Mouse (Mus musculus) forelimb bud, embryonic 11.5 days (tissue): ENCODE results near the gene Dnah17.

Source experiments
- DNase-seq: peaks from one replicate; pipeline ENCODE4 v3.0.0-alpha.2; 2012; ENCODE audit warnings: low read depth, low spot score

Gene Dnah17

GRCm38 (mm10) chr11:118143731-118144130 lies 13.3 kb upstream of the Dnah17 start:
- no peak for DNase-seq

GRCm38 (mm10) chr11:118142547-118143165 lies 12.2 kb upstream of the Dnah17 start:
- no peak for DNase-seq

GRCm38 (mm10) chr11:118140771-118141565 lies 10.5 kb upstream of the Dnah17 start:
- no peak for DNase-seq

- DNase-seq: no peak
Measured at GRCm38 (mm10) chr11:118138347-118138746, 7.9 kb upstream of the Dnah17 start.

GRCm38 (mm10) chr11:118136172-118136632 lies 5.8 kb upstream of the Dnah17 start:
- DNase-seq: no peak

- DNase-seq: no peak
Measured at GRCm38 (mm10) chr11:118135271-118135670, 4.8 kb upstream of the Dnah17 start.

- DNase-seq: no peak
Measured at GRCm38 (mm10) chr11:118133752-118134169, 3.3 kb upstream of the Dnah17 start.

- DNase-seq: no peak
Measured at GRCm38 (mm10) chr11:118133133-118133751, 2.8 kb upstream of the Dnah17 start.

- no peak for DNase-seq
Measured at GRCm38 (mm10) chr11:118132136-118132535, 1.7 kb upstream of the Dnah17 start.

GRCm38 (mm10) chr11:118129812-118130211 lies 622 bp downstream of the Dnah17 start:
- DNase-seq: no peak

GRCm38 (mm10) chr11:118121592-118121991 lies 8.8 kb downstream of the Dnah17 start:
- DNase-seq: no peak

GRCm38 (mm10) chr11:118118777-118119176 lies 11.7 kb downstream of the Dnah17 start:
- DNase-seq: no peak

GRCm38 (mm10) chr11:118114581-118115110 lies 15.8 kb downstream of the Dnah17 start:
- no peak for DNase-seq

- DNase-seq: no peak
Measured at GRCm38 (mm10) chr11:118113516-118114205, 16.8 kb downstream of the Dnah17 start.

- DNase-seq: peak; percentile 84
Measured at GRCm38 (mm10) chr11:118104001-118104400, 26.4 kb downstream of the Dnah17 start.

- DNase-seq: no peak
Measured at GRCm38 (mm10) chr11:118103383-118103782, 27.1 kb downstream of the Dnah17 start.

GRCm38 (mm10) chr11:118102838-118103237 lies 27.6 kb downstream of the Dnah17 start:
- peak; percentile 89 for DNase-seq

GRCm38 (mm10) chr11:118101133-118101532 lies 29.3 kb downstream of the Dnah17 start:
- no peak for DNase-seq

- no peak for DNase-seq
Measured at GRCm38 (mm10) chr11:118096736-118097135, 33.7 kb downstream of the Dnah17 start.

GRCm38 (mm10) chr11:118095004-118095403 lies 35.4 kb downstream of the Dnah17 start:
- no peak for DNase-seq

GRCm38 (mm10) chr11:118091002-118091670 lies 39.3 kb downstream of the Dnah17 start:
- no peak for DNase-seq
